In the genomic region with DNA sequence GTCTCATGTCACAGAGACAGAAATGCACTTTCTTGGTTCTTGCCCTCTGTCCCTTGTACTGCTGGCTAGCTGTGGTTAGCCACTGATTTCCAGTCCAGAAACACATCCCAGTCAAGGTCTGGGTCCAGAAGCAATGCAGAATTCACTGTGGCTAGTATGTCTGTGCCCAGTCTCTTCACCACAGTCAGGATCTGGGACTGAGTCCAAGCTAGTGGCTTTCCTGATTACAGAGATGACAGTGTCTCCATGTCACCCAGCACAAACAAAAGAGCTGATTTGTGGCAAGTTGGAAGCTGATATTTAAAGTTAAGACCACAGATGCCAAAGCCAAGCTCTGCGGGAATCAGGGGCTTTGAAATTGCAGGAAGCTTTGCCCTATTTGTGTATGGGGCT, we compare ENCODE assay signal across 8 mouse cellular contexts. TPM values are rescaled to one million over a fixed set of nuclear protein-coding genes. Genes with fewer than 3 reads are reported as not detected.
DNase-seq lines count a peak whose midpoint lies in the region; ATAC-seq lines count a peak whose summit lies in the region.

No protein-coding gene starts in this region.

- intact Hi-C loops in heart, postnatal 14 days (cut with DNase I), result no loop called here

- H3K27ac ChIP-seq in heart, embryonic 10.5 days, result no peak overlapping the region

- DNase-seq in heart, adult 18-20 months, result peak; percentile 54 to 57
- no peak for DNase-seq in heart, embryonic 10.5 days (ENCODE audit: low spot score)
- peak; percentile 43 for DNase-seq in cerebellum, adult 8-10 months
- DNase-seq in heart, postnatal 14 days, result peak; percentile 9 to 57
- peak; percentile 50 for DNase-seq in lung, postnatal 14 days
- DNase-seq in spleen, adult 12 weeks (ENCODE audit: low spot score), result no peak
- DNase-seq in spleen, adult 18-20 months, result no peak

- H3K4me1 ChIP-seq in heart, embryonic 10.5 days, result no peaks in the 10 kb centered on the region; the same call in 1 of the 2 replicates

- no peak for ATAC-seq in inflammation-experienced regulatory T-cells, adult 6 months

- no peaks in the 10 kb centered on the region for H3K9me3 ChIP-seq in heart, embryonic 10.5 days

- WGBS in heart, embryonic 10.5 days, result 21% methylated on average over 1 of the region's 1 CpGs

- H3K4me3 ChIP-seq in heart, embryonic 10.5 days, result no peak overlapping the region

- no peaks in the 10 kb centered on the region for H3K36me3 ChIP-seq in heart, embryonic 10.5 days

- no peaks in the 10 kb centered on the region for H3K27me3 ChIP-seq in heart, embryonic 10.5 days (ENCODE audit: insufficient read depth, poor library complexity, severe bottlenecking)

RNA-seq across cellular contexts. Expression of a gene that starts 39.4 kb away (rescaled TPM):
- under 1 TPM in 1 of 2 experiments, not detected in 1; 0.15 TPM for total RNA-seq in heart, adult 18-20 months (2021)
- 0.05 and 0.15 TPM in 2 replicates for polyA plus RNA-seq in heart, embryonic 10.5 days (2016; fragmentation: Nextera tagmentation; extraction: Ambion mirVana)
- not detected for total RNA-seq in heart, postnatal 14 days (2021)
- not detected for polyA plus RNA-seq in inflammation-experienced regulatory T-cells, adult 6 months (2017; shearing (Covaris generic))

Comparison
In these comparisons a context has a peak if more than half of its experiments do, and no peak if none do; other contexts are left out.
1. DNase-seq: peak in heart, adult 18-20 months (2 of 2), cerebellum, adult 8-10 months (single experiment), heart, postnatal 14 days (2 of 2) and lung, postnatal 14 days (single experiment); none in heart, embryonic 10.5 days (single experiment), spleen, adult 12 weeks (single experiment) and spleen, adult 18-20 months (0 of 2).